Mouse (Mus musculus) liver, adult (tissue): ENCODE measurements around the gene Tdrd3.

Experiments used
- GATA4 ChIP-seq: IDR thresholded peaks from 2 replicates; pipeline ENCODE4 v1.6.1; 2014; ENCODE audit warnings: mild to moderate bottlenecking, low read length; ENCODE audit not compliant: insufficient replicate concordance

The Tdrd3 gene

DNA sequence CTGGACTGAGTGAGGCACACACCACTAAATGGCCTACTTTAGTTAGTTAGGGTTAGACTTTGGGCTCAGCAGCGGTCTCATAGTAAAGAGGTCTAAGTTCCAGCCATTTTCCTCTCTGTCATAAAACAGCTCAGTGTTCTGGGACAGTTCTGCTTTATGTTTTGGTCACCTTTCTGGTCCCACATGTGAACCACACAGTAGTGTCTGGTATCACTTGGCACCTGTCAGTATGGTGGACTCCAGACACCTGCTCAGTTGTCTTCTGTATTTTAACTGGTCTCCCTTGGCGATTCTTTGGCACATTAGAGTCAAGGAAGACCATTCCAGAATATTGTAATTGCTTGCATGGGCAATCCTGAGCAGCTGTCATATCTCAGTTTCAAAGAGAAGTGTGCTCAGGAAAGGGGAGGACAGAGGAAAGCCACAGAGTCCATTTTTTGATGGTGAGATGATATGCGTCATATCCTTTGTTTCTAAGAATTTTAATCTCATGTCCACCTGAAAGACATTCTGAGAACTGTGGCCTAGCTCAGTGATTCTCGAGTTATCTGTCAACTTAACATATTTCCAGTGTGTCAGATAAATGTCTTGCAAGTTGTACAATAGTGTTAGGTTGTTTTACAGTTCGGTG lies 11.3 kb downstream of the Tdrd3 start:
- no peak for TF ChIP-seq GATA4

DNA sequence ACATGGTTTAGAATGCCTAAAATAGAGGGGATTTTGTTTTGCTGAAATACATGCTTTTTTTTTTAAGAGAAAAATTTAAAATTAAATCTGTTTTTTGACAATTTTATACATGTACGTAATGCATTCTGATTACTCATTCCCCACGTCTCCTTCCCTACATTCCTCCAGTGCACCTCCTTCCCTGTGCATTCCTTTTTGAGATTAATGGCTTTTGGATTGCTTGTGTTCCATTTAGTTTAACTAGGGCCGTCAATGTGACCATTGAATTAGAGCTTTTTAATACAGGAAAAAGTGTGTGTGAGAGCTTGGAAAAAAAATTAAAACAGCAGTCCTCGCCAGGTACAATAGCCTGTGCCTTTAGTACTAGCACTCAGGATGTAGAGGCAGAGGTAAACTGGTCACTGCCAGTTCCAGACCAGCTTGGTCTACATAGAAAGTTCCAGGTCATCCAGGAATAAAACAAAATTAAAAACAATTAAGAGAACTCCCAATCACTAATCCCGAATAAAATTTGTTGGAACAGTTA lies 17.0 kb downstream of the Tdrd3 start:
- TF ChIP-seq GATA4, result no peak

DNA sequence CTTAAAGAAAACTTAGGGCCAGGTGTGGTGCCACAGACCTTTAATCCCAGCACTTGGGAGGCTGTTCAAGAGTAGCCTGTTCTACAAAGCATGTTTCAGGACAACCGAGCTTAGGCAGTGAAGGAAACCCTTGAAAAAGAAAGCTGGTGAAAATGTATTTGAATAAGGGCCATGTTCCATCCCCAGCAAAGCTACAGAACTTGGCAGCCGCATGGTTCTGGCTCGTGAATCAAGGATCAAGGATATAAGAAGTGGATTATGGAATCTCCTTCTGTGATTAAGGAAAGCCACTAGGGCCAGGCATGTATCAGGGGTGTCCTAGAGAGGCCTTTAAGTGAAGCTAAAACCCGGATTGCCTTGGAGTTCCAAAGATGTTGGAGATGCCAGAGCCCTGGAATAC lies 18.9 kb downstream of the Tdrd3 start:
- TF ChIP-seq GATA4, result no peak

DNA sequence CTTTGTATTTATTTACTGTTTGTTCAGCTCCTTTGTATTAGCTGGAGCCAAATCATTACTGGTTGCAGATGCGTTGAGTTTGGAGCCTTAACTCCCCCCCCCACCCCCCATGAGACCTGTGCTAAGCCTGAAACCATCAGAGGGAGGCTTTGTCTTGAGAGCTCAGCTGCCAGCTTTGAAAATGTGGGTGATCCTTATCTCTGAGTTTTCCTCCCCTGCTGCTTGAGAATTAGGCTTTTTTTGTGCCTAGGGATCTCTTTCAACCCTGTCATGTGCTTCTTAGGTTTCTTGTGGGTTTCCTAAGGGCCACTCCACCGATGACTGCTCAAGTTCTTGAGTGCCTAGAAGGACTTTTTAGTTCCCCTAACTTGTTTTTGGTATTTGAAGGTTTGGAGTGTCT lies 23.3 kb downstream of the Tdrd3 start:
- no peak for TF ChIP-seq GATA4

DNA sequence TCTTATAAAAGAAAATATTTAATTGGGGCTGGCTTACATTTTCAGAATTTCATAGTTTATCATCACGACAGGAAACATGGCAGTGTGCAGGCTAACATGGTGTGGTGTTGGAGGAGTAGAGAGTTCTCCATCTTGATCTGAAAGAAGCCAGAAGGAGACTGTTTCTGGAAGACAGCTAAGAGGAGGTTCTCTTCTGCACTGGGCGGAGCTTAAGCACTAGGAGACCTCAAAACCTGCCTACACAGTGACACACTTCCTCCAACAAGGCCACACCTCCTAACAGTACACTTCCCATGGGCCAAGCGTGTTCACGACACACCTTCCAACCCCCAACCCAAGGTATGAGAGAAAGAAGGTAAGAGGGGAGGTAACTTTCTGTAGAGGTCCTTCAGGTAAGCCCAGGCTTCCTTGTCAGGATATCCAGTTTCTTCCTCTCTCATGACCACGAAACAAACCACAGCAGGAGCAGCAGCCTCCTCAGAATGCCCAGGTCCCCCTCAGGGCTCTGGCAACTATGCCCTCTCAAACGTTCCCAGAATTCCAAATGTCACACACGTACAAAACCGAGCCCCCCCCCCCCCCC lies 30.0 kb downstream of the Tdrd3 start:
- no peak for TF ChIP-seq GATA4

DNA sequence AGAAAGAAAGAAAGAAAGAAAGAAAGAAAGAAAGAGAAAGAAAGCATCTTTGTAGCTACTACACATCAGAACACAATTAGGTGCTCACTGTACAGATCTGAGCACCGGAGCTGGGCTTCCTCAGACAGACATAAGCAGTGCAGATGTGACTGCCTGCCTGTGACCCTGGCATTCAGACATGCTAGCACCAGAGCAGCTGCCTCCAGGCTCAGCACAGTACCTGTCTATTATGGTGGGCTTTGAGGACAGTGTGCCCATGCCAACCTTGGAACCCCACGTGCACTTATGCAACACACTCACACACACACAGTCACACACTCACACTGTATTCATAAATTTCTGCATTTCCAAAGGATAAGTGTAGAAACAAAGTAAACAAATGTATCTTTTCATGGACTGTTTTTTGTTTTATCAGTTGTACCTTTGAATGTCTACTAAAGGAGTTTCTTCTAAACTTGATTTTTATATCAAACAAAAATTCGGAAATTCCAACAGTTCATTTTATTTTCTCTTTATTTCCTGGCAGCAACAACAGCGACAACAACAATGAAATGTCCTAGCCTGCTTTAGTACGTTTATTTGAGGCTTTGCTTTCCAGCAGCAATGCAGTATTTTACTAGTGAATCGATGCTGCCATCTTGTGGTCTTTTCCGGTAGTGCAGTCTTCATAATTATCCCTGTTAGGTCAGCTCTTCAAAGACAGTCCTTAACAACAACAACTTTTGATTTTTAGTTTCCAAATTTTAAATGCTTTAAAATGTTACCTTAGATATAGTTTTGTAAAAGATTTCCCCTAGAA lies 35.4 kb downstream of the Tdrd3 start:
- no peak for TF ChIP-seq GATA4

DNA sequence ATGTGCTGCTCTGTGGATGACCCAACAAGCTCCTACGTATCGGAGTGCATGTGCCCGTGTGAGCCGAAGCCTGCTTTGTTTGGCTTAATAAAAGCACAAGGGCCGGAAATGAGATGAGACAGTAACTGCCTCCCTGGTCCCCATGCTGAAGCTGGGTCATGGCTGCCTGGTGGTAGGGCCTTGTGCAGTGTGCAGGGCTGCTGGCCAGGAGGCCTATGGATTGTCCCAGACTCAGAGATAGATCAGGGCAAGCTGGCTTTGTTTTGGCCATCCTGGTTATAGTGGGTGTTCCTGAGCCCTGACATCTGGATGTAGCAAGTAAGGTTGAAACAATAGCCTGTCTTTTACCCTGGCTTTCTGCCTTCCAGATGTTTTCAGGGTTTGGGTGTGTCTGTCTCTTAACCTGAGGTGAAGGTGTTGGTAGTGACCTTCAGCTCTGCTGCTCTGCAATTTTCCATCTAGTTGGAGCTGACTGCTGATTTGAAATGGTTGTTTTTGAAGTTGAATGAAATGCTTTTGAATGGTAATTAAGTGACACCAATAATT lies 39.3 kb downstream of the Tdrd3 start:
- TF ChIP-seq GATA4, result no peak

DNA sequence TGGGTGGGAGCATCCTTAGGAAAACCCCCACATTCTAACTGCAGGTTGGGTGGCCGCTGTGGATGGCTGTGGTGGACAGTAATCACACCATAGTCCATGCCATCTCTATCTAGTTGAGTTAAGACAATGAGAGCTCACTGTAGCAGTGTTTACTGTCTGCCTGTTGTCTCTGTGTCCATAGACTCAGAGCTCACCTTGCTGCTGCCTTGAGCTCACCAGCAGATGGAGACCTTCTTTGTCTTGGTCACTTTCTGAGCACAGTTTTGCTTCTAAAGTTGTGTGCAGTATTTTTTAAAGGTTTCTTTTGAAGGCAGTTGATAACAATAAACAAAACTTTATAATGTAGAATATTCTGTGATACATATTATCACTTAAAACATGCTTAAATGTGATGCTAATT lies 43.3 kb downstream of the Tdrd3 start:
- no peak for TF ChIP-seq GATA4

DNA sequence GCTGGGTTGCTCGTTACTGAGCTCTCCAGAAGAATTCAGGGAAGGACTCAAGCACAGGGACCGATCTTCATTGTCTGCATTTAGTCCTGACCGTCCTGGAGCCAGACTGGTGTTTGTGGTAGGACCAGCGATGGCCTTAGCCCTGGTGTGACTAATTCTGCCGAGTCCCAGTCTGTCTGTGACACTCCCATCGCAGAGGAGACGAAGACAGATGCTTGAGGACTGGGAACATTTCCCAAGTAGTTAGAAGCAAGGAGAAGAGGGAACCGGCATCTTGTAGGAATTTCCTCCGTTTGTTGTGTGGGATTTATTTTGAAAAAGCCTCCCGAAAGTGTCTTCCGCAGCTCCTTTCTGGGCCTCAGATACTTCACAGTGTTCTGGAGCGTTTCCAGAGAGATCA lies 45.1 kb downstream of the Tdrd3 start:
- no peak for TF ChIP-seq GATA4

DNA sequence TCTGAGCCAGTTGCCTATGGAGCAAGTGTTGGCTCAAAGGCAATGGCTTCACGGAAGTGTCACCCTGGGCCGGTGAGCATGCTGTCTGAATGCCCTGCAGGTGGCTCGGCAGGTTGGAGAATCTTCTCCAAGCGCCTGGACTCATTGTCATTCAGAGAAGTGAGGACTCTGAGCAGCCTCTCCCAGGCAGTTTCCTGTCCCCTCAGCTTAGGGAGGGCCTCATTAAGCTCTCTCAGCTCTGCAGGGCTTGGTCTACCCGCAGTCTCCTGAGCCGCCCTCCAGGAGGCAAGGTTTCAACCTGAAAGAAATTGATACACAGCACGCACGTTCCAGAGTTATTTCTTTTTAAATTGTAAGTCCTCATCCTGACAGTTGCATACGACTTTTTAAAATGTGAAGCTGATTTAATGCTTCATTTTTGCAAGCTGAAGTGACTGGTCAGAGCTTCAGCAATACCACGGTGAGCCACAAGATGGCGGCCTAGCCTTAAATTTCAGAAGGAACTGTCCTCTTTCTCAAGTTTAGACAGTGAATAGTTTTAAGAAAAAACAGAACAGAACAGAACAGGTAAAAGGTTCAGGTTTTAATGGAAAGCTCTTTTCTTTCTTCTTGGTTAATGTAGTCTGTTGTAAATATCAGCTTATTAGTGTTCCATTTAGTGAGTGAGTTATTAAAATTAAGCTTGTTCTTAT lies 47.7 kb downstream of the Tdrd3 start:
- TF ChIP-seq GATA4, result no peak

DNA sequence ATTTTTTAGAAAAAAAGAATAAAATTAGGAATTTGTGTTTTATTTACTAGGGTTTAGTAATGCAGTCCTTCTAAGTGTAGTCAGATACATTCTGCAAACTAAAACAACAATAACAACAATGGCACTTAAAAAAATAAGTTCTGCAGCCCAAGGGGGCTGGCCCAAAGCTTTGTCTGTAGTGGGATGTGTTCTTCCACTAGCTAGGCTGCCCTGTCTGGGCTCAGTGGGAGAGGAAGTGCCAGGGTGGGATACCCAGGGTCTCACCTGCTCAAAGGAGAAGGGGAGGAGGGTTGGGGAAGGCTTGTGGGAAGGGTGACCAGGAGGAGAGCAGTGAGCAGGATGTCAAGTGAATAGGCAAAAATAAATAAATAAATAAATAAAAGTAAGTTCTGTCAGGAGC lies 48.2 kb downstream of the Tdrd3 start:
- no peak for TF ChIP-seq GATA4

DNA sequence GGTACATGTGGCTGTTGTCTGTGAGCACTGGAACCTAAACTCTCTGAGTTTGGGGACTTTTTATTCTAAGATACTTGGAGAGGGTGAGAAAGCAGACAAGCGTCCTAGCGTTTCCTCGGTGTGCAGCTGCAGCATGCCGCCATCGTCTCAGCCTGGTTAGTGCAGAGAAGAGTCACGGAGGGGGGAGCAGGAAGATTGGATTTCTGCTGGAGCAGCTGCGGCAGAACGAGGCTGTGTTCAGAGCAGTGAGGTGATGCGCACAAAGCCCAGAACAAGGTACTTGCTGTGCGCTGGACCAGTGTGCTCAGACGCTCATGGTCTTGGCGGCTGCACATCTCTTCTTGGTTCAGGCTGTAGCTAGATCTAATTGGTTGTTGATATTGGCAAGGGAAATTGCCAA lies 51.1 kb downstream of the Tdrd3 start:
- no peak for TF ChIP-seq GATA4

DNA sequence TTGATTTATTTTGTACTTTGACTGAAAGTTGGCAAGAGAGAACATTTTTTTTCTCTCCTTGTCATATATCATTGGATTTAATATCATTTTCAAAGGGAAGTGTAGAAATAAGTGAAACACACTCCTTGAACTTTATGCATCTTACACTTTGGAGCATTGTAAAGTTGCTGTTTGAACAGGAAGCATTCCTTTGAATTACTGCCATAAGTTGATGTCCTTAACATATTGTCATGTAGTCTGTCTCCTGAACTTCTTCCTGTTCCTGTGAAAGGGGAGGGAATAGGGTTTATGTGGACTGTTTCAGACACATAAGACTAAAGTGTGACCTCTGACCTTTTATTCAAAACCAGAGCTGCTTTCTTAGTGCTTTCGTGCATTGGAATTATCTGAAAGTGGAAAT lies 55.1 kb downstream of the Tdrd3 start:
- no peak for TF ChIP-seq GATA4

DNA sequence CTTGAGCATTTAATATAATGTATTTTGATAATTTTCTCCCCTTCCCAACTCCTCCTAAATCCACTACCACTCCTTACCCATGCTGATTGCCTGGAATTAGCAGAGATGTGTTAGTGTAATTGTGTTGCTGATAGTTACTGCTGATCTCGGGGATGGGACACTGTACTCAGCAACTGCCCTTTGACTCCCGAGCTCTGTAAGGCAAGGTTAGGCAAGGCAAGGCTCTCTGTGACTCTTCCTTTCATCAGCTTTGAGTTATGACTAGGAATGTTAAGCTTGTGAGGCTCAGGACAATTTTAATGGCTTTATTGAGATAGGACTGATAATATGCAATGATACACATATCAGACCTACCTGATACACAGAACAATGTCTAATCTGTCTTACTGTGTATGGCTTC lies 56.3 kb downstream of the Tdrd3 start:
- TF ChIP-seq GATA4, result no peak

DNA sequence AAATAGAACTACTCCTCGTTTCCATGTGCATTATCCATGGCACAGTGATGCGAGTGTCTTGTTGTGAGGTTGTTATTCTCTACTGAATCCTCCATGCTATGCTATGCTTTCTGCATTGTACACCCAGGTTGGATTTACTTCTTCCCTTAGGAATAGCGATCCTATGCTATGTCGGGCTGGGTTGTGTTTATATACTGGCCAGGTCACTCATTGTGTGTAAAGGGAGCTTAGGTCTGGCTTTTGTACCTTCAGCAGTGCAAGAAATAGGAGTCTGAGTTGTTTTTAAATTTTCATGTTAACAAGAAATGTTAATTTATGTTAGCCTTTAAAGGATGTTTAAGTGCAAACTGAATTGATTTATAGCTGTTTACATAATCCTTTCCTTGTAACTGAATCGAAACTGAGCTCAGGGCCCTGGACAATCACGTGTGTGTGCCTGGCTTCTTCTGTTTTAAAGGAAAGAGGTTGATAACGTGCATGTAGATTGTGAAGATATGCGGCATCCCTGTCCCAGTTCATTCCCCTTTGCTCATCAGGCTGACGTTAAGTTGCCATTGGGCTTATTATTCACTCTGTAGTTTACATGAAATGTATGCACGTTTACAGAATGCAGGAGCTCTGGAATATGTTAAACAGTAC lies 59.4 kb downstream of the Tdrd3 start:
- no peak for TF ChIP-seq GATA4

DNA sequence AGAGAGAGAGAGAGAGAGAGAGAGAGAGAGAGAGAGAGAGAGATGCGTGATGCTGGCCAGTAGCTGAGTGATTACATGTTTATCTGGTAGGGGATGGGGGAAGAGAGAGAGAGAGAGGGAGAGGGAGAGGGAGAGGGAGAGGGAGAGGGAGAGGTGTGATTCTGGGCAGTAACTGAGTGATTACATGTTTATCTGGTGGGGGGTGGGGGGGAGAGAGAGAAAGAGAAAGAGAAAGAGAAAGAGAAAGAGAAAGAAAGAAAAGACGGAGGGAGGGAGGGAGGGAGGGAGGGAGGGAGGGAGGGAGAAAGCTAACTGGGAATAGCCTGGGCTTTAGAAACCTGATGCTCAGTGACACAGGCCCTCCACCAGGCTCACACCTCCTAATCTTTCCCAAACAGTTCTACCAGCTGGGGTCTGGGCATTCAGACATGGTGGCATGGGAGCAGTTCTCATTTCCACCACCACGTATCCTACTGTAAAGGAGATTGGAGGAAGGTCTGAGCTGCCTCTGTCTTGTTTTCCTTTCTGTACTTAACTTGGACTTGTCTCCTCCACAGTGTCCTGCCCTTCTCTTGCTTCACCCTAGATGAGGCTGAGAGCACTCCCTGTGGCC lies 62.0 kb downstream of the Tdrd3 start:
- TF ChIP-seq GATA4, result no peak
